ENCODE assay signal across 25 mouse cellular contexts in the genomic region with DNA sequence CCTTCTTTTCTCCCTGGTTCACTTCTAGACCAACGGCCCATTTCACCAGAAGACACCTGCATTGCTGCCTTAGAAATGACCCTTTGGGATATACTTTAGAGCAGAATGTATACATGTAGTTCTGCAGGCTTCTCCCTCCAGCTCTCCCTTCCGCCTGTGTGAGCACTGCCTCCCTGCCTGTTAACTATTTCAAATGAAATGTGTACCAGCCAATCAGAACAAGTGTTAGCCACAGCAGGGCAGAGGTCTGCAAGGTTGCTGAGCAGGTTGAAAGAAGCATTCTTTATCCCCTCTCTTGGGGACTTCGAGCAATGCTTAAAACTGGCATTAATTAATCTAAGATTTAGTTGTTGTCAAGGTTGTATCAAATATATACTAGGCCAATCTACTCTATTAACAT. TPM values are rescaled to one million over a fixed set of nuclear protein-coding genes. Genes with fewer than 3 reads are reported as not detected.
DNase-seq lines count a peak whose midpoint lies in the region; ATAC-seq and TF ChIP-seq lines count a peak whose summit lies in the region.
"Had no signal": no experiment of that assay in that cellular context is flagged by ENCODE, and none has a peak within 500 bp of the region (broad histone marks: within the 10 kb centered on the region; RNA-seq: fewer than 3 reads in every experiment).

No protein-coding gene starts in this region.

- H3K9me3 ChIP-seq in kidney, embryonic 14.5 days (ENCODE audit: control insufficient read depth, low read length), result no peaks in the 10 kb centered on the region
- H3K9me3 ChIP-seq in kidney, embryonic 15.5 days (replicated peaks), result no peaks in the 10 kb centered on the region
- no peaks in the 10 kb centered on the region for H3K9me3 ChIP-seq in kidney, embryonic 16.5 days (ENCODE audit: low read length)
- H3K9me3 ChIP-seq: G1E had no signal

- intact Hi-C loops in gastrocnemius, adult 2 months (cut with DNase I), result no loop called here

- H3K4me1 ChIP-seq in kidney, embryonic 14.5 days (ENCODE audit: control insufficient read depth, insufficient read depth, low read length), result no peaks in the 10 kb centered on the region
- peaks cover 6% of the 10 kb centered on the region; the same call in 1 of the 2 replicates for H3K4me1 ChIP-seq in kidney, embryonic 15.5 days
- H3K4me1 ChIP-seq in kidney, embryonic 16.5 days (ENCODE audit: insufficient read depth, low read length), result peaks cover 4% of the 10 kb centered on the region; the same call in 1 of the 2 replicates

- H3K36me3 ChIP-seq in kidney, embryonic 14.5 days (ENCODE audit: control insufficient read depth, insufficient read depth, low read length), result no peaks in the 10 kb centered on the region
- H3K36me3 ChIP-seq in kidney, embryonic 15.5 days, result no peaks in the 10 kb centered on the region
- no peaks in the 10 kb centered on the region for H3K36me3 ChIP-seq in kidney, embryonic 16.5 days (ENCODE audit: insufficient read depth, low read length)
- H3K36me3 ChIP-seq: G1E had no signal

- H3K4me2 ChIP-seq in kidney, embryonic 14.5 days (replicated peaks; ENCODE audit: low read depth, low read length), result no peak overlapping the region
- H3K4me2 ChIP-seq in kidney, embryonic 15.5 days, result no peak overlapping the region
- H3K4me2 ChIP-seq in kidney, embryonic 16.5 days (replicated peaks; ENCODE audit: low read depth, low read length), result no peak overlapping the region

- ATAC-seq in kidney, embryonic 14.5 days (ENCODE audit: low FRiP score, low TSS enrichment), result peak; percentile 68; the same call in 1 of the 2 replicates
- peak; percentile 50; the same call in 1 of the 2 replicates for ATAC-seq in kidney, embryonic 15.5 days (replicated peaks; ENCODE audit: low FRiP score)
- peak; percentile 80 for ATAC-seq in kidney, embryonic 16.5 days (ENCODE audit: low FRiP score, low TSS enrichment)
- ATAC-seq: activated CD4-positive, CD25-positive, alpha-beta regulatory T cell, adult 4 months; CD4-positive, CD25-positive, alpha-beta regulatory T cell, adult 4 months; Patski had no signal

- no peak for DNase-seq in gastrocnemius, adult 2 months
- DNase-seq in gastrocnemius, postnatal 4 days (ENCODE audit: low spot score in 2 of 2), result no peak
- no peak for DNase-seq in kidney, postnatal 10 days
- no peak for DNase-seq in kidney, adult 18-20 months
- DNase-seq in kidney, postnatal 14 days, result no peak
- DNase-seq: adrenal gland, adult 2 months; adrenal gland, adult 8-10 months; adrenal gland, postnatal 10 days; adrenal gland, postnatal 14 days; adrenal gland, postnatal 25 days; adrenal gland, postnatal 36 days; B cell, adult 2 months; cerebellum, adult 11 months; cerebellum, adult 11-12 months had no signal

- no peaks in the 10 kb centered on the region for H3K27me3 ChIP-seq in kidney, embryonic 14.5 days (ENCODE audit: control insufficient read depth, insufficient read depth, low read length)
- no peaks in the 10 kb centered on the region for H3K27me3 ChIP-seq in kidney, embryonic 15.5 days
- no peaks in the 10 kb centered on the region for H3K27me3 ChIP-seq in kidney, embryonic 16.5 days (ENCODE audit: insufficient read depth, low read length)

- H3K4me3 ChIP-seq in gastrocnemius, adult 2 months, result no peak overlapping the region
- no peak overlapping the region for H3K4me3 ChIP-seq in kidney, embryonic 14.5 days (ENCODE audit: low read length)
- H3K4me3 ChIP-seq in kidney, embryonic 15.5 days (replicated peaks), result no peak overlapping the region
- H3K4me3 ChIP-seq in kidney, embryonic 16.5 days (ENCODE audit: low read length), result no peak overlapping the region

- H3K9ac ChIP-seq in kidney, embryonic 14.5 days (ENCODE audit: low read depth, low read length), result no peak overlapping the region
- H3K9ac ChIP-seq in kidney, embryonic 15.5 days, result no peak overlapping the region
- H3K9ac ChIP-seq in kidney, embryonic 16.5 days (replicated peaks; ENCODE audit: low read length), result no peak overlapping the region

- WGBS in kidney, embryonic 14.5 days, result 46% methylated on average over 3 of the region's 3 CpGs
- WGBS in kidney, embryonic 15.5 days, result 59% methylated on average over 3 of the region's 3 CpGs
- 47% methylated on average over 3 of the region's 3 CpGs for WGBS in kidney, embryonic 16.5 days

- peak overlapping the region; percentile 71 for H3K27ac ChIP-seq in gastrocnemius, adult 2 months
- no peak overlapping the region for H3K27ac ChIP-seq in kidney, embryonic 14.5 days (ENCODE audit: low read depth, low read length)
- no peak overlapping the region for H3K27ac ChIP-seq in kidney, embryonic 15.5 days
- no peak overlapping the region for H3K27ac ChIP-seq in kidney, embryonic 16.5 days (ENCODE audit: low read length)

- no peak for TF ChIP-seq CTCF in gastrocnemius, adult 2 months (IDR thresholded peaks at IDR 0.05)

RNA-seq across cellular contexts. Expression of a gene that starts 11.4 kb away (rescaled TPM):
- total RNA-seq in gastrocnemius, adult 2 months (2021), result 100 to 1,000 TPM; 279 to 395 TPM
- total RNA-seq in gastrocnemius, postnatal 4 days (2021), result 10 to 100 TPM; 24.8 to 27.1 TPM
- polyA plus RNA-seq in kidney, embryonic 14.5 days (2014; fragmentation: Nextera tagmentation; extraction: Ambion mirVana), result 3.5 and 6.1 TPM in 2 replicates
- polyA plus RNA-seq in kidney, embryonic 15.5 days (2015; fragmentation: Nextera tagmentation; extraction: Ambion mirVana), result 5.5 and 6.8 TPM in 2 replicates
- polyA plus RNA-seq in kidney, embryonic 16.5 days (2015; fragmentation: Nextera tagmentation; extraction: Ambion mirVana), result 5.7 and 6.8 TPM in 2 replicates

RNA-seq across cellular contexts. Expression of a gene that starts 53.8 kb away (rescaled TPM):
- 1 to 10 TPM; 2.2 to 4.2 TPM for total RNA-seq in gastrocnemius, adult 2 months (2021)
- total RNA-seq in gastrocnemius, postnatal 4 days (2021), result 1 to 10 TPM in 1 of 2 experiments, under 1 TPM in 1; 0.83 to 1.2 TPM
- polyA plus RNA-seq in kidney, embryonic 14.5 days (2014; fragmentation: Nextera tagmentation; extraction: Ambion mirVana), result 0.64 and 0.76 TPM in 2 replicates
- polyA plus RNA-seq in kidney, embryonic 15.5 days (2015; fragmentation: Nextera tagmentation; extraction: Ambion mirVana), result 0.26 and 0.46 TPM in 2 replicates
- polyA plus RNA-seq in kidney, embryonic 16.5 days (2015; fragmentation: Nextera tagmentation; extraction: Ambion mirVana), result 0.34 and 0.63 TPM in 2 replicates
- total RNA-seq: adrenal gland, postnatal 14 days; CH12.LX; ES-E14; MEL had no signal
- polyA plus RNA-seq: activated CD4-positive, CD25-positive, alpha-beta regulatory T cell, adult 4 months; C2C12; CD4-positive, CD25-positive, alpha-beta regulatory T cell, adult 4 months; G1E; Patski had no signal
